Mouse (Mus musculus) ES-Bruce4 (cell line): ENCODE measurements around the gene Ttf2. TPM values are rescaled to one million over a fixed set of nuclear protein-coding genes. Genes with fewer than 3 reads are reported as not detected.

Experiments used
- H3K27ac ChIP-seq: 2 replicates; pipeline ENCODE4 v1.5.1; 2012; ENCODE audit warnings: low read length, inconsistent platforms; ENCODE audit not compliant: insufficient read depth
- H3K27me3 ChIP-seq: 2 replicates; pipeline ENCODE4 v1.6.1; 2012; ENCODE audit warnings: mild to moderate bottlenecking, low read length, inconsistent platforms; ENCODE audit not compliant: control insufficient read depth, poor library complexity, insufficient read depth, severe bottlenecking
- H3K36me3 ChIP-seq: 2 replicates; pipeline ENCODE4 v1.6.1; 2012; ENCODE audit warnings: inconsistent platforms, mild to moderate bottlenecking, low read length, moderate library complexity; ENCODE audit not compliant: control insufficient read depth, poor library complexity, insufficient read depth, severe bottlenecking
- H3K4me1 ChIP-seq: one replicate; pipeline ENCODE4 v1.8.1; 2011; ENCODE audit warnings: low read length; ENCODE audit not compliant: control insufficient read depth, insufficient read depth
- H3K4me3 ChIP-seq: 2 replicates; pipeline ENCODE4 v1.5.1; 2011; ENCODE audit warnings: low read depth, mild to moderate bottlenecking, low read length
- H3K9ac ChIP-seq: 2 replicates; pipeline ENCODE4 v1.6.1; 2012; ENCODE audit warnings: low read depth, mild to moderate bottlenecking, inconsistent platforms; ENCODE audit not compliant: poor library complexity, severe bottlenecking
- H3K9me3 ChIP-seq: replicated peaks from 2 replicates; pipeline ENCODE4 v1.6.1; 2012; ENCODE audit warnings: mild to moderate bottlenecking, low read length, inconsistent platforms; ENCODE audit not compliant: control insufficient read depth, poor library complexity, insufficient read depth, severe bottlenecking
- CTCF ChIP-seq: IDR thresholded peaks from one replicate; pipeline ENCODE4 v1.8.1; 2011; ENCODE audit warnings: low read depth, low read length
- EP300 ChIP-seq: IDR thresholded peaks from 2 replicates; pipeline ENCODE4 v1.6.1; 2011; ENCODE audit warnings: low read depth, low read length; ENCODE audit not compliant: insufficient read depth
- POLR2A ChIP-seq: IDR thresholded peaks from one replicate; pipeline ENCODE4 v1.8.1; 2011; ENCODE audit warnings: low read length; ENCODE audit not compliant: insufficient read depth
- polyA plus RNA-seq: library from polyadenylated mRNA; stranded (reverse); fragments of >200 nt; gene quantifications from 2 replicates; pipeline ENCODE4 v1.2.4, GENCODE M21; 2011; ENCODE audit warnings: low read depth; ENCODE audit not compliant: missing spikeins, insufficient read depth, insufficient read length

Ttf2 gene
- polyA plus RNA-seq, 1 experiment = 47.3 TPM

GRCm38 (mm10) chr3:100895500-100895899, 74.0 kb downstream of the Ttf2 start:
- H3K27ac ChIP-seq = no peak overlapping the region
- H3K27me3 ChIP-seq = no peaks in the 10 kb centered on the region
- no peaks in the 10 kb centered on the region for H3K9me3 ChIP-seq
- no peak overlapping the region for H3K4me3 ChIP-seq
- no peaks in the 10 kb centered on the region for H3K4me1 ChIP-seq
- no peaks in the 10 kb centered on the region for H3K36me3 ChIP-seq
- H3K9ac ChIP-seq = no peak overlapping the region
- TF ChIP-seq CTCF = no peak
- TF ChIP-seq EP300 = no peak
- TF ChIP-seq POLR2A = no peak

- TF ChIP-seq CTCF (no peak), EP300 (no peak), POLR2A (no peak)
- H3K27me3 ChIP-seq = no peaks in the 10 kb centered on the region
- no peaks in the 10 kb centered on the region for H3K9me3 ChIP-seq
- H3K27ac ChIP-seq = no peak overlapping the region
- H3K9ac ChIP-seq = no peak overlapping the region
- no peaks in the 10 kb centered on the region for H3K4me1 ChIP-seq
- H3K36me3 ChIP-seq = no peaks in the 10 kb centered on the region
- H3K4me3 ChIP-seq = no peak overlapping the region
Observed at GRCm38 (mm10) chr3:100892383-100893335, 76.8 kb downstream of the Ttf2 start.

- Histone ChIP-seq H3K4me3 (no peak overlapping the region), H3K4me1 (no peaks in the 10 kb centered on the region), H3K27me3 (no peaks in the 10 kb centered on the region), H3K9me3 (no peaks in the 10 kb centered on the region), H3K27ac (no peak overlapping the region), H3K9ac (no peak overlapping the region), H3K36me3 (no peaks in the 10 kb centered on the region)
- TF ChIP-seq CTCF = no peak
- TF ChIP-seq EP300 = no peak
- TF ChIP-seq POLR2A = no peak
Observed at GRCm38 (mm10) chr3:100890406-100890805, 79.1 kb downstream of the Ttf2 start.

- Histone ChIP-seq H3K36me3 (no peaks in the 10 kb centered on the region), H3K9me3 (no peaks in the 10 kb centered on the region), H3K27ac (no peak overlapping the region), H3K9ac (no peak overlapping the region), H3K4me1 (no peaks in the 10 kb centered on the region), H3K4me3 (no peak overlapping the region), H3K27me3 (no peaks in the 10 kb centered on the region)
- no peak for TF ChIP-seq CTCF
- no peak for TF ChIP-seq POLR2A
Observed at GRCm38 (mm10) chr3:100889234-100889633, 80.2 kb downstream of the Ttf2 start.

Other genes starting within 250 kb of the Ttf2 start
- gene Vtcn1, start 144.2 kb downstream of the Ttf2 start, polyA plus RNA-seq = 0.30 TPM in 1 of 2 replicates, not detected in the other
- 4.6 and 5.9 TPM in 2 replicates for gene Trim45, start 47.5 kb downstream of the Ttf2 start, polyA plus RNA-seq
- gene Cd101, start 59.9 kb upstream of the Ttf2 start, polyA plus RNA-seq = not detected in 2 replicates
- 59.6 and 60.7 TPM in 2 replicates for gene Ptgfrn, start 140.6 kb upstream of the Ttf2 start, polyA plus RNA-seq